Mouse (Mus musculus): ENCODE measurements at regions not wholly inside any gene's neighbourhood (a gene's known extent, or its start where the extent isn't known, plus 50 kb on each side); places are given as distances from the start of the nearest gene placed in this dataset.

GRCm38 (mm10) chr7:40052255-40052654 lies 534.7 kb downstream of the Zfp619 start:
- no peak for DNase-seq (ENCODE audit: low spot score in 2 of 2)

- DNase-seq (ENCODE audit: low spot score in 2 of 2) = no peak
These were observed 541.3 kb downstream of the Zfp619 start for GRCm38 (mm10) chr7:40058836-40059235.

- no peak for DNase-seq (ENCODE audit: low spot score in 2 of 2)
These were observed 547.1 kb downstream of the Zfp619 start for GRCm38 (mm10) chr7:40064631-40065030.

GRCm38 (mm10) chr7:40065526-40065925 lies 548.0 kb downstream of the Zfp619 start:
- no peak for DNase-seq (ENCODE audit: low spot score in 2 of 2)

- DNase-seq (ENCODE audit: low spot score in 2 of 2) = no peak
These were observed 549.8 kb downstream of the Zfp619 start for GRCm38 (mm10) chr7:40067378-40067777.

GRCm38 (mm10) chr7:40071313-40071712 lies 553.7 kb downstream of the Zfp619 start:
- DNase-seq (ENCODE audit: low spot score in 2 of 2) = no peak

GRCm38 (mm10) chr7:40072478-40072877 lies 554.9 kb downstream of the Zfp619 start:
- no peak for DNase-seq (ENCODE audit: low spot score in 2 of 2)

- DNase-seq (ENCODE audit: low spot score in 2 of 2) = no peak
These were observed 568.7 kb downstream of the Zfp619 start for GRCm38 (mm10) chr7:40086236-40086635.

- DNase-seq (ENCODE audit: low spot score in 2 of 2) = no peak
These were observed 579.5 kb downstream of the Zfp619 start for GRCm38 (mm10) chr7:40097094-40097493.

GRCm38 (mm10) chr7:40103057-40103945 lies 585.7 kb downstream of the Zfp619 start:
- DNase-seq (ENCODE audit: low spot score in 2 of 2) = no peak

GRCm38 (mm10) chr7:40142906-40143305 lies 625.3 kb downstream of the Zfp619 start:
- no peak for DNase-seq (ENCODE audit: low spot score in 2 of 2)

GRCm38 (mm10) chr7:40144431-40144830 lies 626.9 kb downstream of the Zfp619 start:
- no peak for DNase-seq (ENCODE audit: low spot score in 2 of 2)

- no peak for DNase-seq (ENCODE audit: low spot score in 2 of 2)
These were observed 660.0 kb downstream of the Zfp619 start for GRCm38 (mm10) chr7:40177570-40177969.

GRCm38 (mm10) chr7:40195366-40195765 lies 677.8 kb downstream of the Zfp619 start:
- no peak for DNase-seq (ENCODE audit: low spot score in 2 of 2)

- DNase-seq (ENCODE audit: low spot score in 2 of 2) = no peak
These were observed 685.0 kb downstream of the Zfp619 start for GRCm38 (mm10) chr7:40202615-40203014.

- no peak for DNase-seq (ENCODE audit: low spot score in 2 of 2)
These were observed 686.2 kb upstream of the Vstm2b start for GRCm38 (mm10) chr7:40211956-40212355.

GRCm38 (mm10) chr7:40212576-40212975 lies 685.6 kb upstream of the Vstm2b start:
- no peak for DNase-seq (ENCODE audit: low spot score in 2 of 2)

GRCm38 (mm10) chr7:40213646-40214045 lies 684.5 kb upstream of the Vstm2b start:
- DNase-seq (ENCODE audit: low spot score in 2 of 2) = no peak

- no peak for DNase-seq (ENCODE audit: low spot score in 2 of 2)
These were observed 683.7 kb upstream of the Vstm2b start for GRCm38 (mm10) chr7:40214395-40214794.

GRCm38 (mm10) chr7:40215271-40215670 lies 682.9 kb upstream of the Vstm2b start:
- no peak for DNase-seq (ENCODE audit: low spot score in 2 of 2)

GRCm38 (mm10) chr7:40220549-40220948 lies 677.6 kb upstream of the Vstm2b start:
- no peak for DNase-seq (ENCODE audit: low spot score in 2 of 2)

- DNase-seq (ENCODE audit: low spot score in 2 of 2) = no peak
These were observed 652.9 kb upstream of the Vstm2b start for GRCm38 (mm10) chr7:40245188-40245587.

- no peak for DNase-seq (ENCODE audit: low spot score in 2 of 2)
These were observed 649.6 kb upstream of the Vstm2b start for GRCm38 (mm10) chr7:40248521-40248920.

- no peak for DNase-seq (ENCODE audit: low spot score in 2 of 2)
These were observed 644.6 kb upstream of the Vstm2b start for GRCm38 (mm10) chr7:40253486-40253885.

All from urinary bladder, postnatal 4 days (tissue).